Mouse (Mus musculus) cerebellum, adult 11-12 months (tissue): ENCODE data around the gene Vinac1.
"Not testable (repeated sequence)": the region's sequence is repeated elsewhere in the genome, so short reads cannot be mapped to it uniquely, and the experiment has no call there.

ENCODE experiments used
- DNase-seq: peaks from one replicate; pipeline ENCODE4 v3.0.0; 2022

The Vinac1 gene

DNA sequence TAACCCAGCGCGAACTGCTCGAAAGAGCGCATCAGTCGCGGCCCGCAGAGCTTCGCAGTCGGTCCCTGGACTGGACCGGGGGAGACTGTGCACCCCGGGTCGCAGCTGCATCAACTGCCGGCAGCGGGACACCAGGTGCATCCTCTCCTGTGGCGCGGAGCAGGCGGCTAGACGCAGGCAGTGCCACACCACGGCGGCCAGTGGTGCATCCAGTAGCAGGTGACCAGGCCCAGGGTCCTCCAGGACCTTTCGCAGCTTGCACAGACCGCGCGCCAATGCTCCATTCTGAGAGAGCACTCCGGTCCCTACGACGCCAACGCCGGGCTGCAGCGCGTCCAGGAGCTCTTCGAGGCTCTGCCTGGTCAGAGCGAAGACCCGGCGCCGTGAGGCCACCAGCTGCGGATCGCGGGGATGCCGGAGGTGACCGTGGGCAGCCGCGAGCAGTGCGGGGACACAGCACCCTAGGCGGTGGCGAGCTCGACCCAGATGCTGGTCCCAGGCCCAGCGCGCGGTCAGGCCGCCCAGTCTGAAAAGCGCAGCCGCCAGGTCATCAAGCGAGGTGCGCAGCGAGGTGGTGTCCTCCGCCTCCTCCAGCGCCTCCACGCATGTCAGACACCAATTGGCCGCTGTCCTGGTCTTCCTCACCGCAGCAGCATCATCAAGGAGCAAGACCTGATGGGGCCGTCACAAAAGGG is 8.9 kb downstream of the Vinac1 start:
- peak; percentile 63 for DNase-seq

- DNase-seq = no peak
These were observed 9.5 kb downstream of the Vinac1 start for GRCm38 (mm10) chr2:129038426-129038936.

- DNase-seq = no peak
These were observed 12.6 kb downstream of the Vinac1 start for GRCm38 (mm10) chr2:129035381-129035780.

DNA sequence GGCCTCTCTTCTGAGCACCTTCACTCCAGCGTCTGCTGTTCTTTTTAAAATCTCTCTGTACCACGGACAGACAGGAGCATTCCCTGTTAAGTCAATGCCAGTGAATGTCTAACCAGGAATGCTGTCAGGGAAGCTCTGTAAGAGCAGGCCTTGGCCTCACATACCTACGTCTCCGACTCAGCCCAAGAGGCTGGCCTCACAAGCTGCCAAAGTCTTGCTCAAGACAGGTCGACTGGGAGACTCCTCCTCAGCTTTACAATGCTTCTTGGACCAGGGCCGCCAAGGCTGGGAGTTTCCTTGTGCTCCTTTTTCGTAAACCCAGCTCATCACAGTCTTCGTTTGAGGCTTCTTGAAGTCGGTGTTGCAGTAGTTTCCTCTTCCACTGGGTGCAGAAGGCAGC is 23.2 kb downstream of the Vinac1 start:
- DNase-seq = no peak

DNA sequence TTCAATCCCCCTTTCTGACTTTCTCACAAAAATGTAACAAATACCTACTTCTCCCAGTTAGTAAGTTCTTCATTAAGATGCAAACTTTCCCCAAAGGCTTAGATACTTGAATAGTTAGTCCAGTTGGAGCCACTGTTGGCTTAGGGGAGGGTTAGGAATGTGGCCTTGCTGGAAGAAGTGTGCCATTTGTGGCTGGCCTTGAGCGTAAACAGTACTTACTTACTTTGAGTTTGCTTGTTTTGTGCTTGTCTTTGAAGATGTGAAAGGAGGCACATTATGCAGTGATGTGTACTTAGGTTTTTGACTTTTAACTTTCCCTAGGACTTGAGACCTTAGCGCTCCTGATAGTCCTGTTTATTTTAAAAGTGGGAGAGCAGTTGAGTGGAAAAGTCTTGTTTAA is 27.9 kb downstream of the Vinac1 start:
- no peak for DNase-seq

GRCm38 (mm10) chr2:129008867-129009266 is 39.1 kb downstream of the Vinac1 start:
- DNase-seq = not testable (repeated sequence)

DNA sequence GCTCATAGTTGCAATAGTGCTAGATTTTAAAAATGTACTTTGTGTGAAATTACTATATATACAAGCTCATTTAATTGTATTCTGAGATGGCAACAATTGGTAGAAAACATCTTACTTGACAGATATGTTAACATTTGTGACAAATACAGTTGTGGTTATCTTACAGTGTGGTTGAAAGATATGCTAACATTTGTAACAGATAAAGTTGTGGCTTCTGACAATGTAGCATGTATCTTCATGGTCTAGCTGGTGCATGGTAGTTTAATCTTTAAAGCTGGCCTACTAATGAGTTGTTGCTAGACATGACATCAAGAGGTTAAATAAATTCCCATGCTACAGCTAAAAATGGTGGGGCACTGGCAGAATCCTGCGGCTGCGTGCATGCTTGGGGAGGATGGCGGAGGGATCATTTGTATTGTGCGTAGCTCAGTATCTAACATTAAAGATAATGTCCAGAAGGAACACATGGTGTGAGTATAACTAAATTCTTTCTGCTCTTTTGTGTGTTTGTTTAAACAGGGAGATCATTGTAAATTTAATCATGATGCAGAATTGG is 41.7 kb downstream of the Vinac1 start:
- no peak for DNase-seq

- no peak for DNase-seq
These were observed 43.1 kb downstream of the Vinac1 start for GRCm38 (mm10) chr2:129004872-129005271.

DNA sequence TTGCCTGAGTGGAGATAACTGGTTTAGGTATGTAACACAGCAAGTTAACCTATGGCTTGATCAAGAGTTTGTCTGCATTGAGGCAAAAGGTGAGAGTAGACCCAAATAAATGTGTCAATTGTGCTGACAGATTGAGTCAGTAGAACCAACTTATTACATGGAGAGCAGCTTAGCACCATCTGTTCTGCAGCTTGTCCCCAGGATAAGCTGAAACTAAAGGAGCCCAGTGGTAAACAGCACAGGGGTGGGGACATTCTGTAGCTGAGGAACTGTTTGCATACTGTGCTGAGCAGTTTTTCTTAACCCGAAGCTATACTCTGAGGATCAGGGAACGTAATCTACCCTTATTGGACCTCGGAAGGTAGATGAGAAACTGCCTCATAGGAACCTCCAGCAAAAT is 63.2 kb downstream of the Vinac1 start:
- peak; percentile 26 for DNase-seq

- no peak for DNase-seq
These were observed 72.4 kb downstream of the Vinac1 start for GRCm38 (mm10) chr2:128975572-128975971.
